In the genomic region with DNA sequence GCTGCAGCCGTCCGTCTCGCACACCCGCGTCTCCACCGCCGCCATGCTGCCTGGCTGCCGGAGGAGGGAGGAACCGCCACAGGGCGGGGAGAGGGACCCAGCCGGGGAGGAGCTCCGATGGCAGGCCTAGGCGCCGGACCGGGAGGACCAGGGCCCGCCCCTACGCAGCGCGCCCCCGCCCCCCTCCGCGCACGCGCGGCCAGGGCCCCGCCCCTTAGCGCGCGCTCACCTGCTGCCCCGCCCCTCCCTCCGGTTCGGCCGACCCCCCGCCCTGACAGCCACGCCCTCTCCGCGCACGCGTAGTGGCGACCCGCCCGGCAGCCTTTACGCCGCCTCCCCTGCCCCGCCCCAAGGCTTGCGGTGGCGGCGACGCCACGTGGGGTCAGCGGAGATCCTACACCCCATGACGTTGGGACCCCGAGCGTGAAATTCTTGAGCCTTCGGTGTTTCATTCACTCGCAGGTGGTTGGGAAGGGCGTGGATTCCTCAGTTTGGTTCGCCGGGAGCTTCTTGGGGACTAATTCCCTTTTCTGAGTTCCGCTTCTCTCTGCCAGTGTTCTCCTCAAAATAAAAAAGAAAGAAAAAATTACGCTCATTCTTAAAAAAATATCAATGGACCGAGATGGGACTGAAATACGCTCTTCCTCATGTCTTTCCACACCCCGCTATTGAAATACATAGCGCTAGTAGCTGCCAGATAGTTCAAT, we compare ENCODE assay signal across 8 mouse cellular contexts. TPM values are rescaled to one million over a fixed set of nuclear protein-coding genes. Genes with fewer than 3 reads are reported as not detected.
DNase-seq lines count a peak whose midpoint lies in the region; ATAC-seq and TF ChIP-seq lines count a peak whose summit lies in the region.

Gene Metap1, minus strand, starts transcription at position 189 of the 707 bp plus-strand sequence.

- peak within 1 kb of the TSS; percentile 87 for H3K4me3 ChIP-seq in heart, embryonic 11.5 days (ENCODE audit: low read depth, low read length)
- H3K4me3 ChIP-seq in kidney, embryonic 16.5 days (ENCODE audit: low read length): peak within 1 kb of the TSS; percentile 91
- peak within 1 kb of the TSS; percentile 86 for H3K4me3 ChIP-seq in liver, adult 2 months (ENCODE audit: insufficient read depth, low read depth, low read length)
- peak within 1 kb of the TSS; percentile 64 for H3K4me3 ChIP-seq in myocyte

- peaks cover 8% of the 10 kb centered on the region for H3K36me3 ChIP-seq in heart, embryonic 11.5 days (ENCODE audit: control insufficient read depth, insufficient read depth, low read length)
- H3K36me3 ChIP-seq in kidney, embryonic 16.5 days (ENCODE audit: insufficient read depth, low read length): peaks cover 13% of the 10 kb centered on the region
- H3K36me3 ChIP-seq in liver, adult 2 months (ENCODE audit: control insufficient read depth, insufficient read depth, low read length): peaks cover 4% of the 10 kb centered on the region; the same call in 1 of the 2 replicates
- no peaks in the 10 kb centered on the region for H3K36me3 ChIP-seq in myocyte (ENCODE audit: control insufficient read depth, insufficient read depth)
- 0 out of 2 replicates have a peak, but pooled peaks cover 2% of the 10 kb centered on the region for H3K36me3 ChIP-seq in splenic B cell, adult 2 months (ENCODE audit: control insufficient read depth, insufficient read depth, low read length, poor library complexity, severe bottlenecking)

- peak; percentile 97 for ATAC-seq in erythroblast, adult 5-6 weeks (replicated peaks; ENCODE audit: low FRiP score, poor library complexity, severe bottlenecking)
- peak; percentile 99 for ATAC-seq in heart, embryonic 11.5 days (replicated peaks; ENCODE audit: insufficient number of reproducible peaks, low FRiP score, low TSS enrichment)
- ATAC-seq in kidney, embryonic 16.5 days (ENCODE audit: low FRiP score, low TSS enrichment): peak; percentile 99

- under 1% methylated on average over 39 of the region's 65 CpGs for WGBS in heart, embryonic 11.5 days (ENCODE audit: insufficient replicate concordance)
- WGBS in kidney, embryonic 16.5 days: under 1% methylated on average over 31 of the region's 65 CpGs
- under 1% methylated on average over 65 of the region's 65 CpGs for WGBS in liver, adult 2 months

- peak; percentile 99 for DNase-seq in B cell, adult 2 months
- DNase-seq in brain, adult 2 months (ENCODE audit: low read depth, low spot score): peak; percentile 96
- peak; percentile 76 for DNase-seq in liver, adult 2 months (ENCODE audit: extremely low read depth, low read depth, low spot score)
- DNase-seq in splenic B cell, adult 2 months (ENCODE audit: low read depth, low spot score): peak; percentile 97

- H3ac ChIP-seq in myocyte (ENCODE audit: control insufficient read depth, insufficient read length): peak within 1 kb of the TSS; percentile 71

- peak; percentile 74 for TF ChIP-seq POLR2A in liver, adult 2 months (IDR thresholded peaks at IDR 0.05; ENCODE audit: extremely low read depth, insufficient read depth, low read length)
- peak; percentile 87 for TF ChIP-seq POLR2A in myocyte (IDR thresholded peaks at IDR 0.05; ENCODE audit: insufficient read length, low read depth)

- TF ChIP-seq CTCF in liver, adult 2 months (IDR thresholded peaks at IDR 0.05; ENCODE audit: low read depth, low read length): no peak

- peak within 1 kb of the TSS; percentile 76 for H3K27ac ChIP-seq in heart, embryonic 11.5 days (ENCODE audit: low read depth, low read length)
- peak within 1 kb of the TSS; percentile 83 for H3K27ac ChIP-seq in kidney, embryonic 16.5 days (ENCODE audit: low read length)
- peak within 1 kb of the TSS; percentile 50 for H3K27ac ChIP-seq in liver, adult 2 months (replicated peaks; ENCODE audit: insufficient read depth, low read depth, low read length)

- peak within 1 kb of the TSS; percentile 69 for H3K4me2 ChIP-seq in heart, embryonic 11.5 days
- peak within 1 kb of the TSS; percentile 86 for H3K4me2 ChIP-seq in kidney, embryonic 16.5 days (replicated peaks; ENCODE audit: low read depth, low read length)
- H3K4me2 ChIP-seq in myocyte (ENCODE audit: low read depth): peak within 1 kb of the TSS; percentile 84

- peaks cover 4% of the 10 kb centered on the region; the same call in 1 of the 2 replicates for H3K4me1 ChIP-seq in heart, embryonic 11.5 days (ENCODE audit: control insufficient read depth, insufficient read depth, low read length)
- H3K4me1 ChIP-seq in kidney, embryonic 16.5 days (ENCODE audit: insufficient read depth, low read length): peaks cover 12% of the 10 kb centered on the region
- H3K4me1 ChIP-seq in liver, adult 2 months (ENCODE audit: control insufficient read depth, insufficient read depth, low read length): peaks cover 4% of the 10 kb centered on the region; the same call in 1 of the 2 replicates

- H3K79me2 ChIP-seq in liver, adult 2 months (ENCODE audit: control insufficient read depth, insufficient read depth, low read length): peaks cover 18% of the 10 kb centered on the region
- peaks cover 44% of the 10 kb centered on the region for H3K79me2 ChIP-seq in myocyte (ENCODE audit: control insufficient read depth, insufficient read depth)

- peak within 1 kb of the TSS; percentile 89 for H3K9ac ChIP-seq in heart, embryonic 11.5 days (ENCODE audit: low read depth, low read length)
- peak within 1 kb of the TSS; percentile 91 for H3K9ac ChIP-seq in kidney, embryonic 16.5 days (replicated peaks; ENCODE audit: low read length)
- H3K9ac ChIP-seq in liver, adult 2 months (ENCODE audit: low read depth, low read length): peak within 1 kb of the TSS; percentile 96

- H3K9me3 ChIP-seq in heart, embryonic 11.5 days (replicated peaks; ENCODE audit: control insufficient read depth, low read length): no peaks in the 10 kb centered on the region; the same call in 1 of the 2 replicates
- no peaks in the 10 kb centered on the region for H3K9me3 ChIP-seq in kidney, embryonic 16.5 days (ENCODE audit: low read length)

- no peaks in the 10 kb centered on the region for H3K27me3 ChIP-seq in heart, embryonic 11.5 days (ENCODE audit: control insufficient read depth, insufficient read depth, low read length)
- H3K27me3 ChIP-seq in kidney, embryonic 16.5 days (ENCODE audit: insufficient read depth, low read length): no peaks in the 10 kb centered on the region
- no peaks in the 10 kb centered on the region for H3K27me3 ChIP-seq in liver, adult 2 months (ENCODE audit: control insufficient read depth, insufficient read depth, low read length)
- H3K27me3 ChIP-seq in myocyte (ENCODE audit: control insufficient read depth, insufficient read depth, insufficient read length): no peaks in the 10 kb centered on the region
- H3K27me3 ChIP-seq in splenic B cell, adult 2 months (ENCODE audit: control insufficient read depth, insufficient read depth, low read length, poor library complexity, severe bottlenecking): no peaks in the 10 kb centered on the region

TF ChIP-seq in myocyte, 11 proteins besides CTCF, POLR2A, EP300 and RAD21:
- no peak for TF ChIP-seq CEBPB (IDR thresholded peaks at IDR 0.05; ENCODE audit: insufficient read depth, poor library complexity, severe bottlenecking)
- TF ChIP-seq USF1 (IDR thresholded peaks at IDR 0.05; ENCODE audit: low read depth): peak; percentile 58
- peak in 2 of 3 experiments; percentile 28 to 34 for TF ChIP-seq MYOG (IDR thresholded peaks at IDR 0.05; ENCODE audit: control insufficient read depth in 1 of 3, insufficient read depth in 1 of 3, insufficient read length in 2 of 3, low read depth in 2 of 3)
- no peak for TF ChIP-seq TCF12 (IDR thresholded peaks at IDR 0.05; ENCODE audit: insufficient read depth, poor library complexity, severe bottlenecking)
- TF ChIP-seq SRF (IDR thresholded peaks at IDR 0.05; ENCODE audit: control insufficient read depth, insufficient read length, low read depth): no peak
- peak; percentile 63 for TF ChIP-seq REST (IDR thresholded peaks at IDR 0.05; ENCODE audit: insufficient read depth, insufficient read length)
- peak; percentile 76 for TF ChIP-seq POLR2AphosphoS2 (IDR thresholded peaks at IDR 0.05; ENCODE audit: insufficient read length, low read depth)
- TF ChIP-seq TCF3 (IDR thresholded peaks at IDR 0.05; ENCODE audit: insufficient read length, low read depth): no peak
- TF ChIP-seq E2F4 (IDR thresholded peaks at IDR 0.05; ENCODE audit: insufficient read depth): no peak
- peak in 2 of 3 experiments; percentile 3 to 47 for TF ChIP-seq MYOD1 (IDR thresholded peaks at IDR 0.05; ENCODE audit: control insufficient read depth in 1 of 3, insufficient read length in 2 of 3, low read depth in 2 of 3)
- no peak for TF ChIP-seq MAX (IDR thresholded peaks at IDR 0.05; ENCODE audit: low read depth)

RNA-seq across cellular contexts. Expression of gene Metap1, which starts in this region (rescaled TPM):
- total RNA-seq in erythroblast, adult 5-6 weeks (2015; ENCODE audit: low replicate concordance): 10.0 and 15.3 TPM in 2 replicates
- 18.2 and 21.3 TPM in 2 replicates for total RNA-seq in erythroblast, adult 5-6 weeks (2017; ENCODE audit: low replicate concordance)
- 48.0 and 49.1 TPM in 2 replicates for polyA plus RNA-seq in heart, embryonic 11.5 days (2014; fragmentation: Nextera tagmentation; extraction: Ambion mirVana)
- 50.7 and 52.1 TPM in 2 replicates for polyA plus RNA-seq in kidney, embryonic 16.5 days (2015; fragmentation: Nextera tagmentation; extraction: Ambion mirVana)
- 31.4 and 32.5 TPM in 2 replicates for total RNA-seq in liver, adult 2 months (2014; rRNA removed)
- 11.7 and 12.5 TPM in 2 replicates for polyA plus RNA-seq in liver, adult 2 months (2012; rRNA removed)
- polyA plus RNA-seq in myocyte (2012; fragmentation: generic; extraction: Trizol): 29.0 TPM

Comparison
In these comparisons a context has a peak if more than half of its experiments do, and no peak if none do; other contexts are left out.
1. Peak in every context shown above with its lines: DNase-seq, ATAC-seq, H3K4me3 ChIP-seq and H3K27ac ChIP-seq.